In the genomic region with DNA sequence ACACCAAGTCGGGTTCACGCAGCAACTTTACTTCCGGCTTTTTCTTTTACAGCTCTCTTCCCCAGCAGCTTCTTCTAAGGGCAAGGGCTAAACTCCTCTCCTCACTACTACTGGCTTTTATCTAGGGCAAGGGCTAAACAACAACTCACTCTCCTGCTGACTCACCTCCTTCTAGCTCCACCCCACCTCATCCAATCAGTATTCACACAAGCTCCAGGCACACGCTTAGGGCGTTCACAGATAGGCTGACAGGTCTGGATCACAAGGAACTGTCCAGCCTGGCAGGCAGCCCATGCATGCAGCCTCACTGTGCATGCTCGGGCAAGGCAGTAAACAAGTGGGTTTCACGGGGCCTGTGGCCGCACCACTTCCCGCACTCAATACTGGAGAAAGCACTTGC, we compare ENCODE assay signal across 7 mouse cellular contexts.
DNase-seq lines count a peak whose midpoint lies in the region; ATAC-seq and TF ChIP-seq lines count a peak whose summit lies in the region.
"Not testable (repeated sequence)": the region's sequence is repeated elsewhere in the genome, so short reads cannot be mapped to it uniquely, and the experiment has no call there.

No protein-coding gene starts in this region.

- peak; percentile 72 for DNase-seq in ES-CJ7 (ENCODE audit: low read depth, low spot score)
- peak; percentile 15 for DNase-seq in adrenal gland, adult 8-10 months
- DNase-seq in heart, adult 18-20 months = peak; percentile 15 to 40
- not testable (repeated sequence) for DNase-seq in kidney, postnatal 0 days (ENCODE audit: low spot score)
- DNase-seq in liver, adult 2 months (ENCODE audit: extremely low read depth, low read depth, low spot score) = peak; percentile 37

- not testable (repeated sequence) for H3K9me3 ChIP-seq in heart, embryonic 16.5 days (replicated peaks; ENCODE audit: control insufficient read depth, low read length); intestine, postnatal 0 days (ENCODE audit: control insufficient read depth); kidney, postnatal 0 days (replicated peaks; ENCODE audit: low read length)

- not testable (repeated sequence) for H3K27ac ChIP-seq in heart, embryonic 16.5 days (ENCODE audit: low read length); intestine, postnatal 0 days (ENCODE audit: low read depth, low read length); kidney, postnatal 0 days; liver, adult 2 months (replicated peaks; ENCODE audit: insufficient read depth, low read depth, low read length)

- H3K4me1 ChIP-seq in heart, embryonic 16.5 days (ENCODE audit: control insufficient read depth, insufficient read depth, low read length); intestine, postnatal 0 days (replicated peaks; ENCODE audit: control insufficient read depth, insufficient read depth, low read length); kidney, postnatal 0 days (replicated peaks; ENCODE audit: insufficient read depth, low read length); liver, adult 2 months (ENCODE audit: control insufficient read depth, insufficient read depth, low read length): not testable (repeated sequence)

- not testable (repeated sequence) for TF ChIP-seq POLR2A in liver, adult 2 months (IDR thresholded peaks at IDR 0.05; ENCODE audit: extremely low read depth, insufficient read depth, low read length)

- not testable (repeated sequence) for H3K27me3 ChIP-seq in heart, embryonic 16.5 days (ENCODE audit: control insufficient read depth, insufficient read depth, low read length); intestine, postnatal 0 days (replicated peaks; ENCODE audit: control insufficient read depth, insufficient read depth, low read length); kidney, postnatal 0 days (ENCODE audit: insufficient read depth, low read length); liver, adult 2 months (ENCODE audit: control insufficient read depth, insufficient read depth, low read length)

- 33% methylated on average over 9 of the region's 9 CpGs for WGBS in heart, embryonic 16.5 days
- 33% methylated on average over 9 of the region's 9 CpGs for WGBS in intestine, postnatal 0 days
- 69% methylated on average over 9 of the region's 9 CpGs for WGBS in kidney, postnatal 0 days
- WGBS in liver, adult 2 months = 60% methylated on average over 9 of the region's 9 CpGs

- not testable (repeated sequence) for H3K9ac ChIP-seq in heart, embryonic 16.5 days (ENCODE audit: low read length); intestine, postnatal 0 days (ENCODE audit: low read depth, low read length); kidney, postnatal 0 days (ENCODE audit: low read depth, low read length); liver, adult 2 months (ENCODE audit: low read depth, low read length)

- not testable (repeated sequence) for H3K79me2 ChIP-seq in liver, adult 2 months (ENCODE audit: control insufficient read depth, insufficient read depth, low read length)

- peak overlapping the region; percentile 25; the same call in 1 of the 2 replicates for H3K4me2 ChIP-seq in heart, embryonic 16.5 days (ENCODE audit: low read depth, low read length)
- H3K4me2 ChIP-seq in intestine, postnatal 0 days (replicated peaks; ENCODE audit: low read depth); kidney, postnatal 0 days (ENCODE audit: low read length): not testable (repeated sequence)

- H3K4me3 ChIP-seq in heart, embryonic 16.5 days (ENCODE audit: low read length); intestine, postnatal 0 days (ENCODE audit: low read depth, low read length); kidney, postnatal 0 days (replicated peaks; ENCODE audit: low read depth, low read length); liver, adult 2 months (ENCODE audit: insufficient read depth, low read depth, low read length): not testable (repeated sequence)

- not testable (repeated sequence) for H3K36me3 ChIP-seq in heart, embryonic 16.5 days (ENCODE audit: control insufficient read depth, insufficient read depth); intestine, postnatal 0 days (ENCODE audit: control insufficient read depth, insufficient read depth); kidney, postnatal 0 days (ENCODE audit: insufficient read depth, low read length); liver, adult 2 months (ENCODE audit: control insufficient read depth, insufficient read depth, low read length)

- not testable (repeated sequence) for ATAC-seq in heart, embryonic 16.5 days (replicated peaks; ENCODE audit: extremely low read depth, insufficient read depth, low FRiP score)
- peak; percentile 88 for ATAC-seq in intestine, postnatal 0 days
- ATAC-seq in kidney, postnatal 0 days (replicated peaks; ENCODE audit: low FRiP score, low read depth) = 0 out of 2 replicates have a peak, but pooled peaks have one; percentile 33

- TF ChIP-seq CTCF in intestine, postnatal 0 days (IDR thresholded peaks at IDR 0.05; ENCODE audit: low read depth); kidney, postnatal 0 days (IDR thresholded peaks at IDR 0.05; ENCODE audit: low read depth); liver, adult 2 months (IDR thresholded peaks at IDR 0.05; ENCODE audit: low read depth, low read length): not testable (repeated sequence)
